ENCODE assay signal across 24 mouse cellular contexts in genomic region chr3:56708260-56708659, GRCm38 (mm10).
DNase-seq lines count a peak whose midpoint lies in the region; ATAC-seq lines count a peak whose summit lies in the region.
"Had no signal": no experiment of that assay in that cellular context is flagged by ENCODE, and none has a peak within 500 bp of the region (broad histone marks: within the 10 kb centered on the region; RNA-seq: fewer than 3 reads in every experiment).

No protein-coding gene starts in this region.

- H3K9ac ChIP-seq in hindbrain, embryonic 13.5 days: no peak overlapping the region
- H3K9ac ChIP-seq in hindbrain, embryonic 16.5 days (ENCODE audit: low read depth, low read length): no peak overlapping the region
- no peak overlapping the region for H3K9ac ChIP-seq in midbrain, embryonic 14.5 days (replicated peaks; ENCODE audit: low read length)
- H3K9ac ChIP-seq: heart, embryonic 15.5 days; limb, embryonic 12.5 days; liver, postnatal 0 days; neural tube, embryonic 12.5 days had no signal

- no peaks in the 10 kb centered on the region for H3K9me3 ChIP-seq in hindbrain, embryonic 13.5 days
- no peaks in the 10 kb centered on the region for H3K9me3 ChIP-seq in hindbrain, embryonic 16.5 days (ENCODE audit: control insufficient read depth, low read length)
- no peaks in the 10 kb centered on the region for H3K9me3 ChIP-seq in midbrain, embryonic 14.5 days (ENCODE audit: control insufficient read depth, low read length)
- H3K9me3 ChIP-seq: forebrain, embryonic 10.5 days; heart, embryonic 15.5 days; limb, embryonic 12.5 days; neural tube, embryonic 12.5 days had no signal

- H3K27me3 ChIP-seq in hindbrain, embryonic 13.5 days: no peaks in the 10 kb centered on the region
- no peaks in the 10 kb centered on the region for H3K27me3 ChIP-seq in hindbrain, embryonic 16.5 days (replicated peaks; ENCODE audit: control insufficient read depth, insufficient read depth, low read length)
- no peaks in the 10 kb centered on the region for H3K27me3 ChIP-seq in midbrain, embryonic 14.5 days (ENCODE audit: control insufficient read depth, insufficient read depth, low read length)
- H3K27me3 ChIP-seq: heart, embryonic 15.5 days; limb, embryonic 12.5 days; neural tube, embryonic 12.5 days had no signal

- DNase-seq in 3T3-L1 (ENCODE audit: low read depth, low spot score): peak; percentile 25
- peak; percentile 5 for DNase-seq in adipocyte (ENCODE audit: low spot score)
- DNase-seq in midbrain, embryonic 14.5 days: no peak
- no peak for DNase-seq in layer of hippocampus, postnatal 36 days
- DNase-seq in thymus, postnatal 36 days: no peak
- DNase-seq: adrenal gland, postnatal 10 days; cerebellum, adult 18-20 months; heart, postnatal 36 days; kidney, adult 2 months; kidney, postnatal 10 days; liver, postnatal 0 days; retina, postnatal 1 day; right cerebral cortex, postnatal 25 days; spleen, adult 18-20 months had no signal

- H3K27ac ChIP-seq in hindbrain, embryonic 13.5 days: peak overlapping the region; percentile 66
- H3K27ac ChIP-seq in hindbrain, embryonic 16.5 days (ENCODE audit: low read depth, low read length): no peak overlapping the region
- peak overlapping the region; percentile 68; the same call in 1 of the 2 replicates for H3K27ac ChIP-seq in midbrain, embryonic 14.5 days (replicated peaks; ENCODE audit: low read depth, low read length)
- H3K27ac ChIP-seq: forebrain, embryonic 10.5 days; heart, embryonic 15.5 days; limb, embryonic 12.5 days; neural tube, embryonic 12.5 days had no signal

- no peak overlapping the region for H3K4me3 ChIP-seq in hindbrain, embryonic 13.5 days
- H3K4me3 ChIP-seq in hindbrain, embryonic 16.5 days (ENCODE audit: low read length): no peak overlapping the region
- H3K4me3 ChIP-seq in midbrain, embryonic 14.5 days (replicated peaks; ENCODE audit: low read depth, low read length): no peak overlapping the region
- H3K4me3 ChIP-seq: forebrain, embryonic 10.5 days; heart, embryonic 15.5 days; limb, embryonic 12.5 days; neural tube, embryonic 12.5 days had no signal

- no peak overlapping the region for H3K4me2 ChIP-seq in hindbrain, embryonic 13.5 days
- no peak overlapping the region for H3K4me2 ChIP-seq in hindbrain, embryonic 16.5 days (ENCODE audit: low read length)
- no peak overlapping the region for H3K4me2 ChIP-seq in midbrain, embryonic 14.5 days (ENCODE audit: low read length)
- H3K4me2 ChIP-seq: heart, embryonic 15.5 days; limb, embryonic 12.5 days; liver, embryonic 11.5 days; neural tube, embryonic 12.5 days had no signal

- peaks cover 6% of the 10 kb centered on the region for H3K4me1 ChIP-seq in hindbrain, embryonic 13.5 days (replicated peaks)
- H3K4me1 ChIP-seq in hindbrain, embryonic 16.5 days (ENCODE audit: control insufficient read depth, insufficient read depth, low read depth, low read length): no peaks in the 10 kb centered on the region
- peaks cover 9% of the 10 kb centered on the region for H3K4me1 ChIP-seq in midbrain, embryonic 14.5 days (ENCODE audit: control insufficient read depth, insufficient read depth, low read length)
- H3K4me1 ChIP-seq: heart, embryonic 15.5 days; neural tube, embryonic 12.5 days had no signal

- no peak for ATAC-seq in hindbrain, embryonic 13.5 days (ENCODE audit: low FRiP score)
- no peak for ATAC-seq in hindbrain, embryonic 16.5 days
- ATAC-seq in midbrain, embryonic 14.5 days (ENCODE audit: low FRiP score, low TSS enrichment): no peak
- ATAC-seq: activated CD4-positive, CD25-positive, alpha-beta regulatory T cell, adult 4 months; inflammation-experienced regulatory T-cells, adult 6 months; liver, postnatal 0 days; lung, postnatal 0 days had no signal

- 61% methylated on average over 1 of the region's 1 CpGs for WGBS in hindbrain, embryonic 13.5 days
- WGBS in hindbrain, embryonic 16.5 days: 60% methylated on average over 1 of the region's 1 CpGs
- WGBS in midbrain, embryonic 14.5 days: 73% methylated on average over 1 of the region's 1 CpGs

- no peaks in the 10 kb centered on the region for H3K36me3 ChIP-seq in hindbrain, embryonic 13.5 days
- H3K36me3 ChIP-seq in hindbrain, embryonic 16.5 days (ENCODE audit: control insufficient read depth, insufficient read depth, low read length): no peaks in the 10 kb centered on the region
- no peaks in the 10 kb centered on the region for H3K36me3 ChIP-seq in midbrain, embryonic 14.5 days (ENCODE audit: control insufficient read depth, insufficient read depth, low read length)
- H3K36me3 ChIP-seq: forebrain, embryonic 10.5 days; heart, embryonic 15.5 days; limb, embryonic 12.5 days; neural tube, embryonic 12.5 days had no signal

Comparison
In these comparisons a context has a peak if more than half of its experiments do, and no peak if none do; other contexts are left out.
1. DNase-seq: peak in 3T3-L1 (single experiment) and adipocyte (single experiment); none in midbrain, embryonic 14.5 days (single experiment), layer of hippocampus, postnatal 36 days (0 of 2) and thymus, postnatal 36 days (0 of 2).